Mouse (Mus musculus): Measurements from ENCODE around the gene Acsm2.

DNA sequence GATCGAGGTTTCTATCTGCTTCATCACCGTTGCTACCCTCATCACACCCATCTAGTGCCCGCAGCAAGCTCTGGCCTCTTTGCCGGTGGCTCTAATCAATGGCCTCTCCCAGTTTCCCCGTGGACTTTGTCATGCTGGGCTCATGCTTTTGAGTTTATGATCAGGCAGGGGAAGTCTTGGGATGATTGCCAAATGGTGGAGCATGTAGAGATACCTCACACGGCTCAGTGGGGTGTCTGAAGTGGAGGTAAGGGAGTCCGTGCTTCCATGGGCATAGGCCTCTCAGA lies 37.9 kb upstream of the Acsm2 start:
- TF ChIP-seq CTCF (IDR thresholded peaks at IDR 0.05; ENCODE audit: insufficient read depth, low read depth, low read length) (no peak), POLR2A (IDR thresholded peaks at IDR 0.05; ENCODE audit: insufficient read depth, low read depth, low read length) (no peak)

Measured in olfactory bulb, adult 2 months (tissue).